Mouse (Mus musculus): ENCODE data around the gene Tax1bp3.

Gene Tax1bp3

GRCm38 (mm10) chr11:73232513-73232912, 55.6 kb downstream of the Tax1bp3 start:
- DNase-seq, result no peak

Measured in lung, postnatal 10 days (tissue).